Mouse (Mus musculus): ENCODE results near the gene Hspa1b.
"Not testable (repeated sequence)": the region's sequence is repeated elsewhere in the genome, so short reads cannot be mapped to it uniquely, and the experiment has no call there.

Gene Hspa1b

GRCm38 (mm10) chr17:34982328-34982727 is 23.3 kb upstream of the Hspa1b start:
- no peak for DNase-seq (ENCODE audit: low spot score in 2 of 2)

GRCm38 (mm10) chr17:34981690-34982180 is 22.7 kb upstream of the Hspa1b start, which contains the start of gene Lsm2:
Gene Lsm2 (plus strand): TSS chr17:34981862.
- DNase-seq (ENCODE audit: low spot score in 2 of 2) = peak; percentile 90 to 91

DNA sequence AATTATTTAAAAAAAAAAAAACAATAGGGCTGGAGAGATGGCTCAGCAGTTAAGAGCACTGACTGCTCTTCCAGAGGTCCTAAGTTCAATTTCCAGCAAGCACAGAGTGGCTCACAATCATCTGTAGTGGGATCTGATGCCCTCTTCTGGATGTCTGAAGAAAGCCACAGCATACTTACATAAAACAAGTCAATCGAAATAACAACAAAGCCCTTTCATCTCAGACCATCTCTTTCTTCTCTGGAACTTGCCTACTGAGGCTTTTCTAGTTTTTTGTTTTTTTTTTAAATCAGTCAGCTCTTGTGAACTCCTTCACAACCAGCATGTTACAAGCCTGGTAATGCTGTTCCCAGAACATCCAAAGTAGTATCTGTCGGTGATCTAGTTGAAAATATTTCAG is 21.6 kb upstream of the Hspa1b start:
- DNase-seq (ENCODE audit: low spot score in 2 of 2) = no peak

- no peak for DNase-seq (ENCODE audit: low spot score in 2 of 2)
These were observed 20.6 kb upstream of the Hspa1b start for GRCm38 (mm10) chr17:34979631-34980030.

GRCm38 (mm10) chr17:34978239-34978638 is 19.2 kb upstream of the Hspa1b start:
- no peak for DNase-seq (ENCODE audit: low spot score in 2 of 2)

DNA sequence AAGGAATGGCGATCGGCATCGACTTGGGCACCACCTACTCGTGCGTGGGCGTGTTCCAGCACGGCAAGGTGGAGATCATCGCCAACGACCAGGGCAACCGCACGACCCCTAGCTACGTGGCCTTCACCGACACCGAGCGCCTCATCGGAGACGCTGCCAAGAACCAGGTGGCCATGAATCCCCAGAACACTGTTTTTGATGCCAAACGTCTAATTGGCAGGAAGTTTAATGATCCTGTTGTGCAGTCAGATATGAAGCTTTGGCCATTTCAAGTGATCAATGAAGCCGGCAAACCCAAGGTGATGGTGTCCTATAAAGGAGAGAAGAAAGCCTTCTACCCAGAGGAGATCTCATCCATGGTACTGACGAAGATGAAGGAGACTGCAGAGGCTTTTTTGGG is 18.0 kb upstream of the Hspa1b start:
- DNase-seq (ENCODE audit: low spot score in 2 of 2) = no peak

DNA sequence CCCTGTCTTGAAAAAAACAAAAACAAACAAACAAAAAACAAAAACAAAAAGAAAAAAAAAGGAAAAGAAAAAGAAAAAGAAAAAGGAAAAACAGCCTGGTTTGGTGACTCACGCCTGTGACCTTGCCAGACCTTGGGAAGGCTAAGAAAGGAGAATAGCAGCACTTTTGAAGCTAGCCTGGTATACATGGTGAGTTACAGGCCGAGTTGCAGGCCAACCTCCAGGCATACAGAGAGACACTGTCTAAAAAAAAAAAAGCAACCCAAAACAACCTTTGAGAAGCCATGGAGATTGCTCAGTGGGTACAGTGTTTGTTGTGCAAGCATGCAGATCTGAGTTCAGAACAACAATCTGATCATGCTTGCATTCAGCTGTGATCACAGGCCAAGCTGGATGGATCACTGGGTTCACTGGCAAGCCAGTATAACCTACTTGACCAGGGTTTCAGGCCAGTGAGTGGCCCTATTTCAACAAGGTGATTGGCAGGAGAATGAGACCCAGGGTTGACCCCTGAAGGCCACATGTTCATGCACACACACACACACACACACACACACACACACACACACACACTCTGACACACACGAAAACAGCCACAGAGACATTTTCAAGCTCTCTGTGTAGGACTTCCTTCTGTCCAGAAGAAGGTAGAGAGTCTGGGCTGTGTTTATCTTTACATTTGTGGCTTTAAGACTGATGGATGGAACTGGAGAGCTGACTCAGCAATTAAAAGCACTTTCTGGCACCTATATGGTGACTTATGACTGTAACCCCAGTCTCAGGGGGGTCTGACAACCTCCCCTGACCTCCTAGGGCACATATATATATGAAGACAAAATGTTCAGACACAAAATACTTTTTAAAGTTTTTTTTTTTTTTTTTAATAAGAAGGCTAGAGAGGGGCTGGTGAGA is 16.8 kb upstream of the Hspa1b start:
- DNase-seq (ENCODE audit: low spot score in 2 of 2) = no peak

DNA sequence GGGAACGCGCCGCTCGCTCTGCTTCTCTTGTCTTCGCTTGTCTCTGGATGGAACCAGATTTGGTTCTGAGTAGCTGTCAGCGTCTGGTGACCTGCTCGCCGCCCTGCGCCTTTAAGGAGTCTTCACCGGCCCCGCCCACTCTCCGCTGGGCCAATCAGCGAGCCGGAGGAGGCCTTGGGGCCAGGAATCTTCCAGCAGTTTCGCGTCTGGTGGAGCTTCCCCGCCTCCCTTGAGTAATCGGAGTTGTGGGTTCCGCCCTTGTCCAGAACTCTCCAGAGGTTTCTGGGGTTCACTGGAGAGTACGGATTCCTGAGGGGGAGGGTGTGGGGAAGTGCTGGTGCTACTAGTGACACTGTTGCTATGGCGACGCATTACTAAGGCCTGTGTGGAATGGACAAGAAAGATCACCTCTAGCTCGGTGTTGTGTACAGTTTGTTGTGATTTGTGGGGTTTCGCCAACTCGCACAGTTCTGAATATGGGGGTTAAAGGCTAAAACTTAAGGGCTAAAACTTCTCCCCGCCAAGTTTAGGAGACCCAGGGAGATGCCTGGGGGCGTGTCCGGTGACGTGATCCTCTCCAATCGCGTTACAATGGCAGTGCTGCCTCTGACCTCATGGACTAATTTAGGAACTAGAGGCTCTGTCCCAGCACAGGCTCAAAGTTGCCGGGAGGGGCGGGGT is 13.2 kb upstream of the Hspa1b start, which contains the start of the genes Hspa1a and Hspa1l:
Hspa1a (minus strand) TSS at position 88 of the 681 bp plus-strand sequence.
Hspa1l (plus strand) TSS at position 635 of the 681 bp plus-strand sequence.
- DNase-seq (ENCODE audit: low spot score in 2 of 2) = peak; percentile 82 to 88

DNA sequence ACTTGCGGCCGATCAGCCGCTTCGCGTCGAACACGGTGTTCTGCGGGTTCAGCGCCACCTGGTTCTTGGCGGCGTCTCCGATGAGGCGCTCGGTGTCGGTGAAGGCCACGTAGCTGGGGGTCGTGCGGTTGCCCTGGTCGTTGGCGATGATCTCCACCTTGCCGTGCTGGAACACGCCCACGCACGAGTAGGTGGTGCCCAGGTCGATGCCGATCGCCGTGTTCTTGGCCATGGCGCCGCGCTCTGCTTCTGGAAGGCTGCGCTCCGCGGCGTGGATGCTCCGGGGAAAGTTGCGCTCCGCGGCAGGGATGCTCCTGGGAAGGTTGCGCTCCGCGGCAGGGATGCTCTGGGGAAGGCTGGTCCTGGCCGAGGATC is 12.6 kb upstream of the Hspa1b start:
- not testable (repeated sequence) for DNase-seq (ENCODE audit: low spot score in 2 of 2)

DNA sequence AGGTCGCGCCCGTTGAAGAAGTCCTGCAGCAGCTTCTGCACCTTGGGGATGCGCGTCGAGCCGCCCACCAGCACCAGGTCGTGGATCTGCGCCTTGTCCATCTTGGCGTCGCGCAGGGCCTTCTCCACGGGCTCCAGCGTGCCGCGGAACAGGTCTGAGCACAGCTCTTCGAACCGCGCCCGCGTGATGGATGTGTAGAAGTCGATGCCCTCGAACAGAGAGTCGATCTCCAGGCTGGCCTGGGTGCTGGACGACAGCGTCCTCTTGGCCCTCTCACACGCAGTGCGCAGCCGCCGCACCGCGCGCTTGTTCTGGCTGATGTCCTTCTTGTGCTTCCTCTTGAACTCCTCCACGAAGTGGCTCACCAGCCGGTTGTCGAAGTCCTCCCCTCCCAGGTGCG is 11.8 kb upstream of the Hspa1b start:
- DNase-seq (ENCODE audit: low spot score in 2 of 2) = not testable (repeated sequence)

DNA sequence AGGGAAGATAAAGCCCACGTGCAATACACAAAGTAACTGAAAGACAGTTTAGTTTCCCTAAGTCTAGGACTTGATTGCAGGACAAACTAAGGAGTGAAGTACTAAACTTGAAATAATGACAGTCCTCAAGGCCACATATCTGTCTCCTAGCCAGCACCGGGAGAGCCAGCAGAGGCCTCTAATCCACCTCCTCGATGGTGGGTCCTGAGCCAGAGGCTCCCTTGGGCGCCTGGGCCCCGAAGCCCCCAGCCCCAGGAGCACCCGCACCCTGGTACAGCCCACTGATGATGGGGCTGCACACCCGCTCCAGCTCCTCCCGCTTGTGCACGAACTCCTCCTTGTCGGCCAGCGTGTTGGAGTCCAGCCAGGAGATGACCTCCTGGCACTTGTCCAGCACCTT is 10.8 kb upstream of the Hspa1b start, which contains the start of gene Gm20481:
Gm20481 (plus strand) TSS at position 91 of the 400 bp plus-strand sequence.
- DNase-seq (ENCODE audit: low spot score in 2 of 2) = not testable (repeated sequence)

- DNase-seq (ENCODE audit: low spot score in 2 of 2) = no peak
These were observed 6.6 kb upstream of the Hspa1b start for GRCm38 (mm10) chr17:34965627-34966026.

GRCm38 (mm10) chr17:34964640-34965049 is 5.6 kb upstream of the Hspa1b start:
- peak in 1 of 2 experiments; percentile 52 for DNase-seq (ENCODE audit: low spot score in 2 of 2)

DNA sequence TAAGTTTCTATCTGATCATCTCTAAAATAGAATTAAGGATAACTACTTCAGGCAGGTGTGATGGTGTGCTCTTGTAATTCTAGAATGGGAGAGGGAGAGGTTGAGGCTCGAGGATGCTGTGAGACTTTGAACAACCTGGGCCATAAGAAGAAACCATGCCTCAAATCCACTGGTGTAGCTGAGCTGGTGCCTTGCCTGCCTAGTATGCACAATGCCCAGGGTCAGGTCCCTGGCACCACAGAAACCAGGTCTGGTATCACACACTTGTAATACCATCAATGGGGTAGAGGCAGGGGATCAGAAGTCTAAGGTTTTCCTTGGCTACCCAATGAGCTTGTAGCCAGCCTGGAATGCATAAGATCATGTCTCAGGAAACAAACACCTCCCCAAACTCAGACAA is 3.8 kb upstream of the Hspa1b start:
- DNase-seq (ENCODE audit: low spot score in 2 of 2) = no peak

DNA sequence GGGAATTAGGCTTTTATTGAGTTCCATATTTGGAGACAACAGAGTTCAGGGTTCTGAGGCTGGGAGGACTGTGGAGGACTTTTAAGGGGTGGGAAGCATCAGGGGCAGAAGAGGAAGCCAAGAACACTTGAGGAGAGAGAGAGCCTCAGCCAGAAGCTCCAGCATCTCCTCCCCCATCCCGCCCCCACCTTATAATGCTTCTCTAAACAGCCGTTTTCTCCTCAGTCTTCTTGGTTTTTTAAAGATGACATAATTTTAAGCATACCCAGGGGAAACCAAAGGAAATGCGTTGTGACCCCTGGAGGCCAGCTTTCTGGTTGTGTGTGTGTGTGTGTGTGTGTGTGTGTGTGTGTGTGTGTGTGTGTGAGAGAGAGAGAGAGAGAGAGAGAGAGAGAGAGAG is 3.1 kb upstream of the Hspa1b start:
- no peak for DNase-seq (ENCODE audit: low spot score in 2 of 2)

- no peak for DNase-seq (ENCODE audit: low spot score in 2 of 2)
These were observed 1.9 kb upstream of the Hspa1b start for GRCm38 (mm10) chr17:34960702-34961493.

DNA sequence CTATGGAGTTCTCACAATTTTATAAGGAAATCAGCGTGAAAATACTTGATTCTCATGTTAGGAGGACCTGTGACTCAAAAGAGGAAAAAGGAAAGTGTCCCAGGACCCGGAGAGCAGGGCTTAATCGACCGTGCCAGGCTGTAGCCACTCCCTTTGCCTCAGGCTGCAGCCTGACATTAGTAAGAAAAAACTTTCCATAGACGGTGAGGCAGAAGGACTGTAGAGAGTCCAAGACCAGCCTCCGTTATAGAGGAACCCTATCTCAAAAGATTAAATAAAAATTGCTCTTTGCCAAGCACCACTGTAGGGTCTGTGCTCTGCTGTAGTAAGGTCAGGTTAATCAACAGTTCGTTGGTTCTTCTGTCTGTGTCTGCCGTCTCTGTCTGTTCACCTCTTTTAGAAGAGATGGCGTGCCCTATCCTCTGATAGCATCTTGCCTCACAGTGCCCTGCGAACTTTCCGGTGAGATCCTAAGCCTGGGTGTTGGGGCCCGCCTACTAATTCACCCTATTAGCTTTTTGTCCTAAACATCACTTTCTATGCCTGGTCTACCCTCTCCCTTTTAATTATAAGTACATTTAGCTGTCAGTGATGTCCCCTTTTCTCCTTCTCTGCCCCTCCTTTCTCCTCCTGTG is 960 bp upstream of the Hspa1b start:
- DNase-seq (ENCODE audit: low spot score in 2 of 2) = no peak

DNA sequence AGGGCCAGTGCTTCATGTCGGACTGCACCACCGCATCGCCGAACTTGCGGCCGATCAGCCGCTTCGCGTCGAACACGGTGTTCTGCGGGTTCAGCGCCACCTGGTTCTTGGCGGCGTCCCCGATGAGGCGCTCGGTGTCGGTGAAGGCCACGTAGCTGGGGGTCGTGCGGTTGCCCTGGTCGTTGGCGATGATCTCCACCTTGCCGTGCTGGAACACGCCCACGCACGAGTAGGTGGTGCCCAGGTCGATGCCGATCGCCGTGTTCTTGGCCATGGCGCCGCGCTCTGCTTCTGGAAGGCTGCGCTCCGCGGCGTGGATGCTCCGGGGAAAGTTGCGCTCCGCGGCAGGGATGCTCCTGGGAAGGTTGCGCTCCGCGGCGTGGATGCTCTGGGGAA is 306 bp downstream of the Hspa1b start:
- DNase-seq (ENCODE audit: low spot score in 2 of 2) = not testable (repeated sequence)

- not testable (repeated sequence) for DNase-seq (ENCODE audit: low spot score in 2 of 2)
These were observed 1.1 kb downstream of the Hspa1b start for GRCm38 (mm10) chr17:34957966-34958365.

DNA sequence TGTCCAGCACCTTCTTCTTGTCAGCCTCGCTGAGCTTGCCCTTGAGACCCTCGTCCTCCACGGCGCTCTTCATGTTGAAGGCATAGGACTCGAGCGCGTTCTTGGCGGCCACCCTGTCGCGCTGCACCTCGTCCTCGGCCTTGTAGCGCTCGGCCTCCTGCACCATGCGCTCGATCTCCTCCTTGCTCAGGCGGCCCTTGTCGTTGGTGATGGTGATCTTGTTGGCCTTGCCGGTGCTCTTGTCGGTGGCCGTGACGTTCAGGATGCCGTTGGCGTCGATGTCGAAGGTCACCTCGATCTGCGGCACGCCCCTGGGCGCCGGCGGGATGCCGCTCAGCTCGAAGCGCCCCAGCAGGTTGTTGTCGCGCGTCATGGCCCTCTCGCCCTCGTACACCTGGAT is 1.7 kb downstream of the Hspa1b start:
- not testable (repeated sequence) for DNase-seq (ENCODE audit: low spot score in 2 of 2)

GRCm38 (mm10) chr17:34956340-34956739 is 2.7 kb downstream of the Hspa1b start:
- DNase-seq (ENCODE audit: low spot score in 2 of 2) = no peak

Data from urinary bladder, postnatal 36 days (tissue).